Mouse (Mus musculus): Measurements from ENCODE around the gene Il1r1.

DNA sequence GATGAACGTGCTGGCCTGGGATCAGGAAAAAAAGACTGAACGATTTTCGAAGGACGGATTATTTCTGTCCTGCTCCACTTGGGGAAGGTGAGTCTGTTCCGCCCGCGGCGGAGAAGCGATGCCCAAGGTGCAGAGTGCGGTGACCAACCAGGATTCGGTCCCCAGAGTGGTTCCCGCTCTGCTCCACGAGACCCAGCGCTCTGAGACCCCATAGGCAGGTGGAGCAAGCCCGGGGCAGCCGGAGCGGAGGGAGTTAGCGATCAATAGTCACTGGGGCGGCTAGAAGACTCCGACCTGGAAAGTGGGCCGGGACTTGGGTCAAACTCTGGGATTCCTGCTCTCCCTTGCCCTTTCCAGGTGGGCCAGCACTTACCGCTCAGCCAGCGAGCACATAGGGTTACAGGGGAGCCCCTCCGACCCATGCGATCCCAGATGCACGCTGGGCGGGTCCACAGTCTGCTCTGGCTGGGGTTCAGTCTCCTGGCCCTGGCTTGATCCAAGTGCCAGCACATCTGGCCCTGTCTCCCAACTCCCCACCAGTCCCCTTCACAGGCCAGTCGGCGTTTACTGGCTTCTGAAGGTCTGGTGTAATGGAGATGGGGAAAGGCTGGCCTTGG is 100.9 kb downstream of the Il1r1 start:
- TF ChIP-seq CTCF (IDR thresholded peaks at IDR 0.05; ENCODE audit: extremely low read depth, insufficient read depth, low read length), result no peak
- TF ChIP-seq POLR2A (IDR thresholded peaks at IDR 0.05; ENCODE audit: extremely low read depth, insufficient read depth, low read length), result no peak
